Mouse (Mus musculus) cerebellum, adult 9-10 months (tissue): ENCODE measurements around the gene Tti1.
A peak's percentile ranks its signal among the peaks of the same experiment; 100 is the strongest.
"Not testable (repeated sequence)": the region's sequence is repeated elsewhere in the genome, so short reads cannot be mapped to it uniquely, and the experiment has no call there.

Experiments used
- DNase-seq: peaks from one replicate; pipeline ENCODE4 v3.0.0; 2022

The Tti1 gene

GRCm38 (mm10) chr2:158028354-158028863 lies at the start of gene Tti1, which contains the start of gene Rprd1b:
Tti1 (minus strand) TSS chr2:158028433.
Rprd1b (plus strand) TSS chr2:158028497.
- peak; percentile 94 for DNase-seq

GRCm38 (mm10) chr2:158077981-158078380 lies 49.7 kb upstream of the Tti1 start:
- DNase-seq: no peak

GRCm38 (mm10) chr2:158076690-158077089 lies 48.5 kb upstream of the Tti1 start:
- DNase-seq: no peak

- DNase-seq: no peak
These were observed 46.6 kb upstream of the Tti1 start for GRCm38 (mm10) chr2:158074835-158075234.

- no peak for DNase-seq
These were observed 43.4 kb upstream of the Tti1 start for GRCm38 (mm10) chr2:158071633-158071995.

- DNase-seq: no peak
These were observed 42.8 kb upstream of the Tti1 start for GRCm38 (mm10) chr2:158070885-158071632.

- DNase-seq: no peak
These were observed 40.3 kb upstream of the Tti1 start for GRCm38 (mm10) chr2:158068444-158068971.

GRCm38 (mm10) chr2:158067260-158067824 lies 39.1 kb upstream of the Tti1 start:
- DNase-seq: no peak

- no peak for DNase-seq
These were observed 38.2 kb upstream of the Tti1 start for GRCm38 (mm10) chr2:158066456-158066855.

GRCm38 (mm10) chr2:158065064-158065463 lies 36.8 kb upstream of the Tti1 start:
- DNase-seq: no peak

GRCm38 (mm10) chr2:158064571-158065048 lies 36.4 kb upstream of the Tti1 start:
- peak; percentile 63 for DNase-seq

- DNase-seq: no peak
These were observed 34.8 kb upstream of the Tti1 start for GRCm38 (mm10) chr2:158063036-158063435.

- DNase-seq: peak; percentile 26
These were observed 31.5 kb upstream of the Tti1 start for GRCm38 (mm10) chr2:158059666-158060105.

- DNase-seq: peak; percentile 91
These were observed 30.3 kb upstream of the Tti1 start for GRCm38 (mm10) chr2:158058534-158058933.

GRCm38 (mm10) chr2:158057030-158057429 lies 28.8 kb upstream of the Tti1 start:
- DNase-seq: peak; percentile 96

GRCm38 (mm10) chr2:158055383-158055782 lies 27.1 kb upstream of the Tti1 start:
- DNase-seq: not testable (repeated sequence)

GRCm38 (mm10) chr2:158054596-158054995 lies 26.4 kb upstream of the Tti1 start:
- DNase-seq: no peak

- DNase-seq: no peak
These were observed 21.9 kb upstream of the Tti1 start for GRCm38 (mm10) chr2:158050116-158050515.

GRCm38 (mm10) chr2:158048718-158049117 lies 20.5 kb upstream of the Tti1 start:
- no peak for DNase-seq

GRCm38 (mm10) chr2:158047903-158048302 lies 19.7 kb upstream of the Tti1 start:
- peak; percentile 75 for DNase-seq

GRCm38 (mm10) chr2:158046186-158046585 lies 18.0 kb upstream of the Tti1 start:
- no peak for DNase-seq

GRCm38 (mm10) chr2:158043504-158043903 lies 15.3 kb upstream of the Tti1 start:
- DNase-seq: no peak

GRCm38 (mm10) chr2:158040396-158040795 lies 12.2 kb upstream of the Tti1 start:
- no peak for DNase-seq

- DNase-seq: no peak
These were observed 11.4 kb upstream of the Tti1 start for GRCm38 (mm10) chr2:158039662-158040061.
